Mouse (Mus musculus) MEL (cell line): ENCODE data around the gene Sf1.

Experiments used
- CHD1 ChIP-seq: IDR thresholded peaks from 2 replicates; pipeline ENCODE4 v1.6.1; 2012; ENCODE audit warnings: low read depth, mild to moderate bottlenecking, inconsistent platforms, low read length, improper control_type of control experiment
- CTCF ChIP-seq, 3 experiments: IDR thresholded peaks in 2 of 3; conservative IDR thresholded peaks in 1 of 3; 2 replicates each; pipeline ENCODE4 v1.5.1; 2011 to 2012; ENCODE audit warnings: low read length in 3 of 3, low read depth in 2 of 3, mild to moderate bottlenecking in 2 of 3, improper control_type of control experiment in 1 of 3, inconsistent platforms in 1 of 3, mixed read lengths in 1 of 3, moderate library complexity in 1 of 3; ENCODE audit not compliant: control insufficient read depth in 1 of 3, insufficient read depth in 1 of 3, poor library complexity in 1 of 3, severe bottlenecking in 1 of 3
- E2F4 ChIP-seq: IDR thresholded peaks from 2 replicates; pipeline ENCODE4 v1.6.1; 2011; ENCODE audit warnings: low read depth, low read length, improper control_type of control experiment, borderline replicate concordance
- ETS1 ChIP-seq: IDR thresholded peaks from 2 replicates; pipeline ENCODE4 v1.6.1; 2012; ENCODE audit warnings: low read depth, mild to moderate bottlenecking, inconsistent platforms, low read length, improper control_type of control experiment, moderate library complexity
- HCFC1 ChIP-seq: IDR thresholded peaks from 2 replicates; pipeline ENCODE4 v1.6.1; 2012; ENCODE audit warnings: low read depth, mild to moderate bottlenecking, inconsistent platforms, low read length, improper control_type of control experiment, moderate library complexity
- KAT2A ChIP-seq: conservative IDR thresholded peaks from 2 replicates; pipeline ENCODE4 v1.6.1; 2012; ENCODE audit warnings: low read depth, low read length, improper control_type of control experiment, inconsistent platforms
- NELFE ChIP-seq: IDR thresholded peaks from 2 replicates; pipeline ENCODE4 v1.6.1; 2011; ENCODE audit warnings: low read depth, low read length, improper control_type of control experiment
- POLR2A ChIP-seq, 2 experiments: IDR thresholded peaks; 2 replicates each; pipeline ENCODE4 v1.6.1; 2011 to 2012; ENCODE audit warnings: low read length in 2 of 2, mild to moderate bottlenecking in 2 of 2, control low read depth in 1 of 2, improper control_type of control experiment in 1 of 2, low read depth in 1 of 2, moderate library complexity in 1 of 2; ENCODE audit not compliant: control insufficient read depth in 1 of 2, insufficient read depth in 1 of 2, poor library complexity in 1 of 2
- RCOR1 ChIP-seq: IDR thresholded peaks from 2 replicates; pipeline ENCODE4 v1.6.1; 2012; ENCODE audit warnings: low read depth, mild to moderate bottlenecking, inconsistent platforms, low read length, improper control_type of control experiment
- SIN3A ChIP-seq: IDR thresholded peaks from 2 replicates; pipeline ENCODE4 v1.6.1; 2012; ENCODE audit warnings: low read length, improper control_type of control experiment, inconsistent platforms
- TCF12 ChIP-seq: IDR thresholded peaks from 2 replicates; pipeline ENCODE4 v1.6.1; 2014; ENCODE audit warnings: low read depth, mild to moderate bottlenecking, inconsistent platforms, low read length, improper control_type of control experiment, moderate library complexity
- UBTF ChIP-seq: IDR thresholded peaks from 2 replicates; pipeline ENCODE4 v1.6.1; 2012; ENCODE audit warnings: low read depth, mild to moderate bottlenecking, inconsistent platforms, low read length, improper control_type of control experiment, moderate library complexity, borderline replicate concordance; ENCODE audit not compliant: insufficient read depth
- ZKSCAN1 ChIP-seq: IDR thresholded peaks from 2 replicates; pipeline ENCODE4 v1.6.1; 2012; ENCODE audit warnings: low read depth, mild to moderate bottlenecking, inconsistent platforms, low read length, improper control_type of control experiment, moderate library complexity
- ZNF384 ChIP-seq: IDR thresholded peaks from 2 replicates; pipeline ENCODE4 v1.6.1; 2012; ENCODE audit warnings: low read depth, mild to moderate bottlenecking, inconsistent platforms, low read length, improper control_type of control experiment

GRCm38 (mm10) chr19:6400096-6401086, 36.9 kb downstream of the Sf1 start:
- TF ChIP-seq E2F4 (no peak), ZKSCAN1 (no peak), POLR2A (IDR thresholded peaks at IDR 0.05; ENCODE audit: control insufficient read depth in 1 of 2, insufficient read depth in 1 of 2, low read depth in 1 of 2, low read length in 2 of 2, poor library complexity in 1 of 2) (no peak), KAT2A (no peak), CTCF (IDR thresholded peaks at IDR 0.05 in 2 of 3, conservative IDR thresholded peaks at IDR 0.05 in 1 of 3; ENCODE audit: control insufficient read depth in 1 of 3, insufficient read depth in 1 of 3, low read depth in 2 of 3, low read length in 3 of 3, poor library complexity in 1 of 3, severe bottlenecking in 1 of 3) (peak in 1 of 3 experiments; percentile 22; a peak in 1 of 6 replicates), HCFC1 (no peak), CHD1 (no peak), ETS1 (no peak), UBTF (no peak), NELFE (no peak), ZNF384 (no peak), SIN3A (peak; percentile 70; the same call in 1 of the 2 replicates), TCF12 (no peak), RCOR1 (no peak; the same call in 1 of the 2 replicates)
